Mouse (Mus musculus): ENCODE measurements around the gene Tpte. TPM values are rescaled to one million over a fixed set of nuclear protein-coding genes. Genes with fewer than 3 reads are reported as not detected.

Tpte gene
- polyA plus RNA-seq (2011; ENCODE audit: insufficient read length, low read depth, missing spikeins), result not detected in 2 replicates

DNA sequence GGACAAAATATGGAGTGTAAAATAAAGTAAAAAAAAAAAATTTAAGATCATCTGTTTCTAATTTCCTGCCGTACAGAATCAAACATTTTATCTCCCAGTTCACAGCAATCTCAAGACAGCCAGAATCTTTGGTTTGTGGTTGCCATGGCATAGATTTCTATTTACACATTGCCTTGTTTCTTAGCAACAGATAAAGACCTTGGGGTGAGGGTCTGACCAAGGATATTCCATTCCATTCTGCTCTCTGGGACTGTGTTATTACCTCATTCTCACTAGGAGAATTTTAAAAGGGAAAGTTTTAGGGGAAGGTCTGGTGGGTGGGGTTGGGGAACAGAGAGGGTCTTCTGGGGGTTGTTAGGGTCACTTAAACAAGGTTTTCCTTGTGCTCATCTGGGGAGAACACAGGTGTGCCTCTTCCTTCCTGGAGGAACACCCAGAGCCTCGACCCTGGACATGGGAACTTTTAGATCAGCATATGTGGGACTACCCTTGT is at the start of gene Tpte:
Tpte (plus strand) TSS at position 443 of the 493 bp plus-strand sequence.
- TF ChIP-seq CTCF (IDR thresholded peaks at IDR 0.05; ENCODE audit: borderline replicate concordance, insufficient read depth, low read length) (no peak), POLR2A (IDR thresholded peaks at IDR 0.05; ENCODE audit: low read depth, low read length) (no peak)
- no peak within 1 kb of the TSS for H3K27ac ChIP-seq (ENCODE audit: insufficient read depth, low read length)
- no peaks in the 10 kb centered on the region for H3K4me1 ChIP-seq (ENCODE audit: control insufficient read depth, insufficient read depth, low read length)
- H3K4me3 ChIP-seq (ENCODE audit: insufficient read depth, low read length), result no peak within 1 kb of the TSS

DNA sequence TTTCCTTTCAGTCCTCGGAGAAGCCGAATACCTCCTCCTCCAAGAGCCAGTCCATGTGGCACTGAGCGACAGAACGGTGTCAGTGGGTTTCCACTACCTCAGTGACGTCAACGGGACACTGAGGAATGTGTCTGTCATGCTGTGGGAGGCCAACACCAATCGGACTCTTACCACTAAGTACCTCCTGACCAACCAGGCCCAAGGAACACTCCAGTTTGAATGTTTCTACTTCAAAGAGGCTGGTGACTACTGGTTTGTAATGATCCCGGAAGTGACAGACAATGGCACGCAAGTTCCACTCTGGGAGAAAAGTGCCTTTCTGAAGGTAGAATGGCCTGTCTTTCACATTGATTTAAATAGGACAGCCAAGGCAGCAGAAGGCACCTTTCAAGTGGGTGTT is 40.3 kb upstream of the Tpte start:
- Histone ChIP-seq H3K4me1 (ENCODE audit: control insufficient read depth, insufficient read depth, low read length) (no peaks in the 10 kb centered on the region), H3K27ac (ENCODE audit: insufficient read depth, low read length) (no peak overlapping the region), H3K4me3 (ENCODE audit: insufficient read depth, low read length) (no peak overlapping the region)
- TF ChIP-seq CTCF (IDR thresholded peaks at IDR 0.05; ENCODE audit: borderline replicate concordance, insufficient read depth, low read length) (no peak), POLR2A (IDR thresholded peaks at IDR 0.05; ENCODE audit: low read depth, low read length) (no peak)

DNA sequence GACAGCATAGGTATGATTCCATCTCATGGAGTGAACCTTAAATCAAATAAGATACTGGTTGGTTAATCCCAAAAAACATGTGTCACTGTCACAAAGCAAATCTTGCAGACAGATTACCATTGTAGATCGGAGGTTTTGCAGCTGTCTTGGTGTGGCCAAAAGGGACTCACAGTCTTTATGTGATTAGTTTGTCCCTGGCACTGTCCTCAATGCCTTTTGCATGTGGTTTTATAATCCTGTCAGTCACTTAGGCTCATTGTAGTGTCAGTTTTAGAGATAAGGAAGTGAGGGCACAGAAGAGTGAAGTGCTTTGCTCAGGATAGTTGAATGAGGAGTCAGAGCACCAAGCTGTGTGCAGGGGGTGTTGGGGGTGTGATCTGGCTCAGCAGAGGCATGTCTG is 37.6 kb upstream of the Tpte start:
- H3K4me3 ChIP-seq (ENCODE audit: insufficient read depth, low read length), result no peak overlapping the region
- TF ChIP-seq POLR2A (IDR thresholded peaks at IDR 0.05; ENCODE audit: low read depth, low read length) (no peak), CTCF (IDR thresholded peaks at IDR 0.05; ENCODE audit: borderline replicate concordance, insufficient read depth, low read length) (no peak)
- H3K27ac ChIP-seq (ENCODE audit: insufficient read depth, low read length), result no peak overlapping the region
- H3K4me1 ChIP-seq (ENCODE audit: control insufficient read depth, insufficient read depth, low read length), result no peaks in the 10 kb centered on the region

DNA sequence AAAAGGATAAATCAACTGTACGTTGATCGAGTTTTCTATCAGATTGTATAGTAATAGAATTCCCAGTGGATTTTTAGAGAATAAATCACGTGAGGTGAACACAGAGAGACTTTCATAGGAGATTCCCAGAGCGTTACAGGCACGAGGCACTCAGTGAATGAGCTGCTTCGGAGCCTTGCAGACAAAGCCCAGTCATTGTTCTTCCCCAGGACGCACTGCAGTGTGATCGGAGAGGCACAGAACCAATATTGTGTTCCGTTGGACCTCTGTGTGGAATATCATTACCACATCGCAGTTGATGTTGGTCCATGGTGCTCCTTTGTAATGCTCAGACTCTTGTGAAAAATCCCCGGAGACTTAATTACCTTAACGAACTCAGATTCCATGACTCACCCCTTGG is 35.3 kb upstream of the Tpte start:
- Histone ChIP-seq H3K4me1 (ENCODE audit: control insufficient read depth, insufficient read depth, low read length) (no peaks in the 10 kb centered on the region), H3K4me3 (ENCODE audit: insufficient read depth, low read length) (no peak overlapping the region), H3K27ac (ENCODE audit: insufficient read depth, low read length) (no peak overlapping the region)
- TF ChIP-seq POLR2A (IDR thresholded peaks at IDR 0.05; ENCODE audit: low read depth, low read length), result no peak
- TF ChIP-seq CTCF (IDR thresholded peaks at IDR 0.05; ENCODE audit: borderline replicate concordance, insufficient read depth, low read length), result no peak

DNA sequence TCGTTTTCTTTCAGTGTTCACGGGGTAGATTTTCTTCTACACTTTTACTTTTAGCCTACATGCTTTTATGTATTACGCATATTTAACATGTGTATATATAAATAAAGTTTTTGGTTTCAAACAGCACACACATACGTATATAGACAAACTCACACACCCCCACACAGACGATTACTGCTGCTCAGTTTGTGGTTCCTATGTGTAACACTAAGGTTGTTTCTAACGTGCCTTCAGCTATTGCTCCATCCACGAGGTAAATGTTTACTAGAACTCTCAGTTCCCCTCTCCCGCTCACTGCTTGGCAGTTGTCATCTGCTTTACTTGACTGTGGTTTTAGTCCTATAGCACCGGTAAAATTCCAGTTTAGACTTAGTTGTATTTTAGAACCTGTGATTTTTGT is 34.2 kb upstream of the Tpte start:
- H3K27ac ChIP-seq (ENCODE audit: insufficient read depth, low read length), result no peak overlapping the region
- no peaks in the 10 kb centered on the region for H3K4me1 ChIP-seq (ENCODE audit: control insufficient read depth, insufficient read depth, low read length)
- TF ChIP-seq CTCF (IDR thresholded peaks at IDR 0.05; ENCODE audit: borderline replicate concordance, insufficient read depth, low read length) (no peak), POLR2A (IDR thresholded peaks at IDR 0.05; ENCODE audit: low read depth, low read length) (no peak)
- H3K4me3 ChIP-seq (ENCODE audit: insufficient read depth, low read length), result no peak overlapping the region

DNA sequence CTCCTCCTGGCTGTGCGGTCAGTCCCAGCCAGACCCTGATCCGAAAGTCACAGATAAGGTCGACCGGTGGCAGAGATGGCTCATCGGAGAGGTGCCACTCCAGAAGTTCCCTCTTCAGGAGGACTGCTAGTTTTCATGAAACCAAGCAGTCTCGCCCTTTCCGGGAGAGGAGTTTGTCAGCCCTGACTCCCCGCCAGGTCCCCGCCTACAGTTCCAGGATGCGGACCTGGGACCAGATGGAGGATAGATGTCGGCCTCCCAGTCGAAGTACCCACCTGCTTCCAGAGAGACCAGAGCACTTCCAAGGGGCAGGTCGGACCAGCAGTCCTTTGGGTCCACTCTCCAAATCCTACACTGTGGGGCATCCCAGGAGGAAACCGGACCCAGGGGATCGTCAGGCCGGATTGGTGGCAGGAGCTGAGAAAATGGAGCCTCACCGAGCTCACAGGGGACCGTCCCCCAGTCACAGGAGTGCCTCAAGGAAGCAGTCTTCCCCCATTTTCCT is 24.2 kb upstream of the Tpte start:
- Histone ChIP-seq H3K4me3 (ENCODE audit: insufficient read depth, low read length) (no peak overlapping the region), H3K4me1 (ENCODE audit: control insufficient read depth, insufficient read depth, low read length) (0 out of 2 replicates have a peak, but pooled peaks cover 3% of the 10 kb centered on the region), H3K27ac (ENCODE audit: insufficient read depth, low read length) (no peak overlapping the region)
- TF ChIP-seq POLR2A (IDR thresholded peaks at IDR 0.05; ENCODE audit: low read depth, low read length) (no peak), CTCF (IDR thresholded peaks at IDR 0.05; ENCODE audit: borderline replicate concordance, insufficient read depth, low read length) (no peak)

DNA sequence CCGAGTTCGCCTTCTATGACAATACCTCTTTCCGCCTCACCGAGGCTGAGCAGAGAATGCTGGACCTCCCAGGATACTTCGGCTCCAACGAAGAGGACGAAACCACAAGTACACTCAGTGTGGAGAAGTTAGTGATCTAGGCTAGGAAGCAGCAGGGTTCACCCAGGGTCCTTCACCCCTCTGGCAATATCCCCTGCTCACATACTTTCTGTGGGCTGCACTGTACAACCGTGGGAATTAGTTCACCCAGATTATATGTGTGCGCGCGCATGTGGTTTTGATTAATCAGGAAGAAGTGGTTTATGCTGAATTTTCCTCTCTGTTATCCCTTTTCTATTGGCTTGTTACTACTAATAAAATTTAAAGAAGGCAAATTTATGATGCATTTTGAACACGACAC is 23.7 kb upstream of the Tpte start:
- Histone ChIP-seq H3K27ac (ENCODE audit: insufficient read depth, low read length) (no peak overlapping the region), H3K4me1 (ENCODE audit: control insufficient read depth, insufficient read depth, low read length) (0 out of 2 replicates have a peak, but pooled peaks cover 3% of the 10 kb centered on the region), H3K4me3 (ENCODE audit: insufficient read depth, low read length) (no peak overlapping the region)
- TF ChIP-seq CTCF (IDR thresholded peaks at IDR 0.05; ENCODE audit: borderline replicate concordance, insufficient read depth, low read length) (no peak), POLR2A (IDR thresholded peaks at IDR 0.05; ENCODE audit: low read depth, low read length) (no peak)

DNA sequence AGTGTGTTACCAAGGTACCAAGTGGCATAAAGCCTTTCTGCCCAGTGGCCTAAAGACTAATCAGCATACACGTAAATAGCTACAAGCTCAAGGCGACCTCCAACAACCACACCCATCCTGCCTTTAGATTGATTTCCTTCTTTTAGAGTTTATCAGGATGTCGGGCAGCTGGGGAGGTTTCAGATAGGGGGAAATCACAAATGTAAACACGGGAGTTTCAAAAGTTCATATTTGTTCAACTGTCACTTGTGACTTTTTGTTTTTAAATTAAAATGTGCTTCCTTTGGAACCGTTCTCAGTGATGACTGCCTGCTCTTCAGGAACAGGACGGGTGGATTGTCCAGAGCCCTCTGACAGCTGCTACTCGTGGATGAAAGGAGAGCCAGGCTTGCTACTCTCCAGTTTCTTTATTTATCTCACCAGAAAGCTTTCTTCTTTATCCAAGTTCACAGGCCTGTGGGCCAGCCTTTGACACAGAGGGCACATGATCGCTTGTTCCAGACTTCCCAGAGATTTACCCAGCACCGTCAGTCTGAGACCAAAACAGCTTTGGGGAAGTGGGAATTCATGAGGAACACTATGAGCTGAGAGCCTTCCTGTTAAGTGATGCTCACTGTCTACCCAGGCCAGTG is 23.0 kb upstream of the Tpte start:
- no peak overlapping the region for H3K4me3 ChIP-seq (ENCODE audit: insufficient read depth, low read length)
- H3K4me1 ChIP-seq (ENCODE audit: control insufficient read depth, insufficient read depth, low read length), result 0 out of 2 replicates have a peak, but pooled peaks cover 3% of the 10 kb centered on the region
- TF ChIP-seq POLR2A (IDR thresholded peaks at IDR 0.05; ENCODE audit: low read depth, low read length) (no peak), CTCF (IDR thresholded peaks at IDR 0.05; ENCODE audit: borderline replicate concordance, insufficient read depth, low read length) (no peak)
- no peak overlapping the region for H3K27ac ChIP-seq (ENCODE audit: insufficient read depth, low read length)

DNA sequence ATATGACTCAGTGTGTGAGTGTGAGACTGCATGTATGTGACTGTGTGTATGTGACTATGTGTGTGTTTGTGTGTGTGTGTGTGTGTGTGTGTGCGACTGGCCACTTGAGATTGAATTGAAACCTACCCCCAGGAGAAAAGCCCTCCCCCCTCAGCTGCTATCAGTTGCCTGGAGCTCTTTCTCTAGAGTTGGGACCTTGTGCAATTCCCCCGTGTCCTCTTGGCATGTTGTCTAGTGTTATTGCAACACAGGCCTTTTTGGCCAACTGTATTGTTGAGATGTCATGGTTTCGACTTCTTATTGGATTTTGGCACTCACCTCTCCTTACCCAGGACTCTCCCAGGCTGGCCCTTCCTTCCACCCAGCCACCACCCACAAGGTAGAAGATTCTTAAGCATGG is 21.0 kb upstream of the Tpte start:
- no peak overlapping the region for H3K4me3 ChIP-seq (ENCODE audit: insufficient read depth, low read length)
- 0 out of 2 replicates have a peak, but pooled peaks cover 3% of the 10 kb centered on the region for H3K4me1 ChIP-seq (ENCODE audit: control insufficient read depth, insufficient read depth, low read length)
- no peak overlapping the region for H3K27ac ChIP-seq (ENCODE audit: insufficient read depth, low read length)
- TF ChIP-seq POLR2A (IDR thresholded peaks at IDR 0.05; ENCODE audit: low read depth, low read length), result no peak

DNA sequence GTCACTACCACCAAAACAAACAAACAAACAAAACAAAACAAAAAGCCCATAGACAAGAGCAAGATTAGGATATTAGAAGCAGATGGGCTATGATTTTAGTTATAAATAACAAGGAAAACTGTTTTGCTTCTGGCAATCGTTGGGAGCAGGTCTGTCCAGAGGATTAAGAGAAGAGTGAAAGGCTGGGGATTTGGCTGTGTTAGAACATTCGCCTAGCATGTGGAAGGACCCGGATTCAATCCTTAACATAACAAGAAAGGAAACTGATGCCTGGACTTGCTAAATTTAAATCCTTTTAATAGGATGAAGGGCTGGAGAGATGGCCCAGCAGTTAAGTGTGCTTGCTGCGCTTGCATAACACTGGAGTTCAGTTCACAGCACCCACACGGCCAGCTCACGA is 18.9 kb upstream of the Tpte start:
- H3K4me1 ChIP-seq (ENCODE audit: control insufficient read depth, insufficient read depth, low read length), result 0 out of 2 replicates have a peak, but pooled peaks cover 3% of the 10 kb centered on the region
- H3K4me3 ChIP-seq (ENCODE audit: insufficient read depth, low read length), result no peak overlapping the region
- H3K27ac ChIP-seq (ENCODE audit: insufficient read depth, low read length), result peak overlapping the region; percentile 73
- TF ChIP-seq POLR2A (IDR thresholded peaks at IDR 0.05; ENCODE audit: low read depth, low read length) (no peak), CTCF (IDR thresholded peaks at IDR 0.05; ENCODE audit: borderline replicate concordance, insufficient read depth, low read length) (no peak)
